Mouse (Mus musculus): ENCODE measurements around the gene Slc7a14. TPM values are rescaled to one million over a fixed set of nuclear protein-coding genes. Genes with fewer than 3 reads are reported as not detected.

The Slc7a14 gene
- total and polyA plus RNA-seq, 3 experiments, result under 0.01 to 0.01 TPM; not detected in 1

GRCm38 (mm10) chr3:31219483-31219882, 90.7 kb downstream of the Slc7a14 start:
- Histone ChIP-seq H3K79me2 (ENCODE audit: control insufficient read depth, insufficient read depth, low read length, poor library complexity) (no peaks in the 10 kb centered on the region), H3K4me1 (ENCODE audit: control insufficient read depth in 1 of 2, insufficient read depth in 2 of 2, low read length in 2 of 2) (no peaks in the 10 kb centered on the region), H3K9ac (ENCODE audit: control insufficient read depth, low read depth, low read length, poor library complexity, severe bottlenecking) (no peak overlapping the region), H3K27me3 (ENCODE audit: control insufficient read depth in 1 of 2, insufficient read depth in 2 of 2, low read length in 2 of 2) (no peaks in the 10 kb centered on the region), H3K27ac (ENCODE audit: control insufficient read depth, low read depth, low read length) (no peak overlapping the region), H3K4me3 (ENCODE audit: control insufficient read depth in 1 of 2, insufficient read depth in 1 of 2, low read depth in 2 of 2, low read length in 2 of 2) (no peak overlapping the region), H3K9me3 (replicated peaks; ENCODE audit: insufficient read depth, low read length) (no peaks in the 10 kb centered on the region), H3K36me3 (ENCODE audit: control insufficient read depth in 1 of 2, insufficient read depth in 2 of 2, low read length in 2 of 2) (no peaks in the 10 kb centered on the region)
- TF ChIP-seq BHLHE40 (IDR thresholded peaks at IDR 0.05; ENCODE audit: borderline replicate concordance, low read depth, low read length) (no peak), POLR2AphosphoS5 (IDR thresholded peaks at IDR 0.05; ENCODE audit: borderline replicate concordance, low read depth, low read length) (no peak), TBP (IDR thresholded peaks at IDR 0.05; ENCODE audit: low read depth, low read length) (no peak), MYB (IDR thresholded peaks at IDR 0.05; ENCODE audit: low read depth, low read length) (no peak), POLR2A (IDR thresholded peaks at IDR 0.05; ENCODE audit: control insufficient read depth in 1 of 2, insufficient read depth in 1 of 2, low read depth in 1 of 2, low read length in 2 of 2, poor library complexity in 1 of 2) (no peak), EP300 (IDR thresholded peaks at IDR 0.05; ENCODE audit: low read depth in 1 of 2, low read length in 2 of 2) (no peak), USF1 (IDR thresholded peaks at IDR 0.05; ENCODE audit: low read depth, low read length) (no peak), ETS1 (IDR thresholded peaks at IDR 0.05; ENCODE audit: low read depth, low read length) (no peak), E2F4 (IDR thresholded peaks at IDR 0.05; ENCODE audit: borderline replicate concordance, low read depth, low read length) (no peak), GABPA (IDR thresholded peaks at IDR 0.05; ENCODE audit: low read depth, low read length) (no peak), ZC3H11A (IDR thresholded peaks at IDR 0.05; ENCODE audit: low read depth, low read length) (no peak), MAFK (IDR thresholded peaks at IDR 0.05; ENCODE audit: borderline replicate concordance, low read depth, low read length) (no peak), ZNF384 (IDR thresholded peaks at IDR 0.05; ENCODE audit: low read depth, low read length) (no peak), MAX (IDR thresholded peaks at IDR 0.05; ENCODE audit: low read length) (no peak), NELFE (IDR thresholded peaks at IDR 0.05; ENCODE audit: low read depth, low read length) (no peak), ZMIZ1 (IDR thresholded peaks at IDR 0.05; ENCODE audit: low read depth, low read length) (no peak), SIN3A (IDR thresholded peaks at IDR 0.05; ENCODE audit: low read length) (no peak), UBTF (IDR thresholded peaks at IDR 0.05; ENCODE audit: borderline replicate concordance, insufficient read depth, low read depth, low read length) (no peak), RCOR1 (IDR thresholded peaks at IDR 0.05; ENCODE audit: low read depth, low read length) (no peak), CHD2 (IDR thresholded peaks at IDR 0.05; ENCODE audit: low read length) (no peak)
- DNase-seq (ENCODE audit: low read depth, low spot score), result no peak

DNA sequence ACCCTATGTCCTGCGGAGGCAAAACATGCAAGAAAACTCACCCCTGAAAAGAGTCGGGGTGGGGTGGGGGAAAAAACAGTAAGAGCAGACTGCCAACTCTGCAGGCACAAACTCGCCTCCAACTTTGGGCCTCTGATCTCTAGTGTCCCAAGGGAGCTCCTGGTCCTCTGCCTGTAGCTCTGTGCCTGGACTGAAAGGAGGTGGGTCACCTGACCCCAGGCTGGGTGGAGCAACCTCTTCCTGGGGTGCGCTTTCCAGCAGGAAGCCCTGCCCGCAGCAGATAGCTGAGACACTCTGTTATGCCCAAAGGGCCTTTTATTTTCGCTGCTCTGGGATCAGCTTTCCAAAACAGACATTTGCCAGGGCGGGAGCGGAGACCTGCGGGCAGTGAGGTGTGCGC, 92.7 kb downstream of the Slc7a14 start:
- TF ChIP-seq ELF1 (IDR thresholded peaks at IDR 0.05; ENCODE audit: low read depth, low read length), result no peak
- no peak for TF ChIP-seq ZC3H11A (IDR thresholded peaks at IDR 0.05; ENCODE audit: low read depth, low read length)
- no peak for TF ChIP-seq CHD1 (IDR thresholded peaks at IDR 0.05; ENCODE audit: low read depth, low read length)
- no peak for TF ChIP-seq RCOR1 (IDR thresholded peaks at IDR 0.05; ENCODE audit: low read depth, low read length)
- TF ChIP-seq JUND (IDR thresholded peaks at IDR 0.05; ENCODE audit: low read depth, low read length), result no peak
- TF ChIP-seq SMC3 (IDR thresholded peaks at IDR 0.05; ENCODE audit: low read depth, low read length), result no peak
- TF ChIP-seq USF1 (IDR thresholded peaks at IDR 0.05; ENCODE audit: low read depth, low read length), result no peak
- no peak for TF ChIP-seq E2F4 (IDR thresholded peaks at IDR 0.05; ENCODE audit: borderline replicate concordance, low read depth, low read length)
- TF ChIP-seq ZKSCAN1 (IDR thresholded peaks at IDR 0.05; ENCODE audit: low read depth, low read length), result no peak
- no peak for TF ChIP-seq SIN3A (IDR thresholded peaks at IDR 0.05; ENCODE audit: low read length)
- no peak for TF ChIP-seq TAL1 (IDR thresholded peaks at IDR 0.05; ENCODE audit: low read length)
- TF ChIP-seq CHD2 (IDR thresholded peaks at IDR 0.05; ENCODE audit: low read length), result no peak
- no peak for TF ChIP-seq MAX (IDR thresholded peaks at IDR 0.05; ENCODE audit: low read length)
- TF ChIP-seq RAD21 (IDR thresholded peaks at IDR 0.05; ENCODE audit: low read depth, low read length), result no peak
- no peak for TF ChIP-seq MYB (IDR thresholded peaks at IDR 0.05; ENCODE audit: low read depth, low read length)
- TF ChIP-seq NELFE (IDR thresholded peaks at IDR 0.05; ENCODE audit: low read depth, low read length), result no peak
- no peaks in the 10 kb centered on the region for H3K79me2 ChIP-seq (ENCODE audit: control insufficient read depth, insufficient read depth, low read length, poor library complexity)
- no peak overlapping the region for H3K27ac ChIP-seq (ENCODE audit: control insufficient read depth, low read depth, low read length)
- H3K9me3 ChIP-seq (replicated peaks; ENCODE audit: insufficient read depth, low read length), result no peaks in the 10 kb centered on the region
- no peaks in the 10 kb centered on the region for H3K4me1 ChIP-seq (ENCODE audit: control insufficient read depth in 1 of 2, insufficient read depth in 2 of 2, low read length in 2 of 2)
- H3K4me3 ChIP-seq (ENCODE audit: control insufficient read depth in 1 of 2, insufficient read depth in 1 of 2, low read depth in 2 of 2, low read length in 2 of 2), result no peak overlapping the region
- H3K36me3 ChIP-seq (ENCODE audit: control insufficient read depth in 1 of 2, insufficient read depth in 2 of 2, low read length in 2 of 2), result no peaks in the 10 kb centered on the region
- DNase-seq (ENCODE audit: low read depth, low spot score), result no peak
- no peak overlapping the region for H3K9ac ChIP-seq (ENCODE audit: control insufficient read depth, low read depth, low read length, poor library complexity, severe bottlenecking)
- no peaks in the 10 kb centered on the region for H3K27me3 ChIP-seq (ENCODE audit: control insufficient read depth in 1 of 2, insufficient read depth in 2 of 2, low read length in 2 of 2)
